In the genomic region with DNA sequence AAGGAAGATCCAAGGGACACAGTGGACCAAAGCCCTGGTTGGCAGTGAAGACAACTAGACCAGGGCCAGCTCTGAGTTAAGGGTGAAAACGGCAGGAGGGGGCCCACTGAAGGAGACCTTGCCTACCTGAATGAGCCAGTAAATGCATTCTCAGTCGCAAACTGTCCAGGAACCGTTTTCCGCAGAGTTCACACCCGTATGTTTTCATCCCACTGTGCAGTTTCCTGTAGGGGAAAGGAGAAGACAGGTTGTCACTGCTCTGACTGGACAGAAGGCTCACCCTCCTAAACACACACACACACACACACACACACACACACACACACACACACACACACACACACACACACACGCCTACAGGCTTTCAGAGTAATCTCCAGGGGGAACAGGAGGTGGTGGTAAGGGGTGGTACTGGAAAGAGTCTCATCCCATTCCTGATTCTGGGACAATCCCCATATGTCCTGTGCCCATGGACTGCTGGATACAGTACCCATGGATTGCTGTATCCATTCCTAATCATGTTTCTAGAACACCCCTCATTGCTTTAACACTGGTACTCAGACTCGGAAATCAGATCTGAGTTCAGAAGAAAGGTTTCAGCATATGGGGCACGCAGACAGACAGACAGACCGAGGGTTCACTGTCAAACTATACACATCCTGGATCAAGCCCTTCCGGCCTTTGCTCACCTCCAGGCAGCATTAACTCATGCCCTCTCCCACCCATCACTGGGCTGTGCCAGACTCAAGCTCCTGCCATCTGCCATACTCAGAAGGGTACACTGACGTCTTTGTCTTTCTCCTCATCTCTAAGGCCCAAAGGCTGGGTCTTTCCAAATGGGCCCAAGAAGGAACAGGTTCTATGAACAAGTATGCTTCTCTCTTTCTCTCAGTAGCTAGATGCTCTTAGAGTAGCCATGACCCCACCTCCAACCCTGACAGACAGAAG, we compare ENCODE assay signal across 18 mouse cellular contexts.
DNase-seq lines count a peak whose midpoint lies in the region; ATAC-seq and TF ChIP-seq lines count a peak whose summit lies in the region.
"Had no signal": no experiment of that assay in that cellular context is flagged by ENCODE, and none has a peak within 500 bp of the region (broad histone marks: within the 10 kb centered on the region; RNA-seq: fewer than 3 reads in every experiment).

No protein-coding gene starts in this region.

- peaks cover 51% of the 10 kb centered on the region for H3K4me1 ChIP-seq in heart, adult 2 months (ENCODE audit: control insufficient read depth, insufficient read depth, low read length)
- H3K4me1 ChIP-seq in heart, embryonic 10.5 days, result peaks cover 23% of the 10 kb centered on the region
- H3K4me1 ChIP-seq in liver, adult 2 months (ENCODE audit: control insufficient read depth, insufficient read depth, low read length), result peaks cover 48% of the 10 kb centered on the region
- H3K4me1 ChIP-seq in brown adipose tissue, adult 24 weeks (ENCODE audit: control insufficient read depth, insufficient read depth, insufficient read length, low read length), result peaks cover 54% of the 10 kb centered on the region

- H3K27ac ChIP-seq in heart, adult 2 months, result peak overlapping the region; percentile 94
- H3K27ac ChIP-seq in heart, embryonic 10.5 days, result no peak overlapping the region
- peak overlapping the region; percentile 98 for H3K27ac ChIP-seq in liver, adult 2 months (replicated peaks; ENCODE audit: insufficient read depth, low read depth, low read length)
- peak overlapping the region; percentile 70 for H3K27ac ChIP-seq in brown adipose tissue, adult 24 weeks (replicated peaks; ENCODE audit: low read depth, low read length)
- H3K27ac ChIP-seq: embryonic facial prominence, embryonic 12.5 days; forebrain, embryonic 12.5 days; hindbrain, embryonic 13.5 days; hindbrain, postnatal 0 days had no signal

- H3K36me3 ChIP-seq in heart, adult 2 months (ENCODE audit: control insufficient read depth, insufficient read depth, low read length), result peaks cover 43% of the 10 kb centered on the region
- H3K36me3 ChIP-seq in heart, embryonic 10.5 days, result no peaks in the 10 kb centered on the region
- peaks cover 8% of the 10 kb centered on the region; the same call in 1 of the 2 replicates for H3K36me3 ChIP-seq in liver, adult 2 months (ENCODE audit: control insufficient read depth, insufficient read depth, low read length)
- H3K36me3 ChIP-seq: embryonic facial prominence, embryonic 12.5 days; forebrain, embryonic 12.5 days; heart, embryonic 12.5 days; hindbrain, embryonic 13.5 days had no signal

- H3K79me2 ChIP-seq in heart, adult 2 months (replicated peaks; ENCODE audit: control insufficient read depth, insufficient read depth, low read length), result 0 out of 2 replicates have a peak, but pooled peaks cover 1% of the 10 kb centered on the region
- H3K79me2 ChIP-seq in liver, adult 2 months (ENCODE audit: control insufficient read depth, insufficient read depth, low read length), result peaks cover 22% of the 10 kb centered on the region; the same call in 1 of the 2 replicates

- H3K9me3 ChIP-seq in heart, embryonic 10.5 days, result no peaks in the 10 kb centered on the region
- H3K9me3 ChIP-seq: embryonic facial prominence, embryonic 12.5 days; forebrain, embryonic 12.5 days; heart, embryonic 12.5 days; hindbrain, embryonic 13.5 days had no signal

- TF ChIP-seq POLR2A in heart, adult 2 months (IDR thresholded peaks at IDR 0.05; ENCODE audit: insufficient read depth, low read depth, low read length), result no peak
- no peak for TF ChIP-seq POLR2A in liver, adult 2 months (IDR thresholded peaks at IDR 0.05; ENCODE audit: extremely low read depth, insufficient read depth, low read length)

- intact Hi-C loops in heart, adult 2 months (cut with DNase I), result no loop called here

- no peak overlapping the region for H3K4me3 ChIP-seq in heart, adult 2 months
- no peak overlapping the region for H3K4me3 ChIP-seq in heart, embryonic 10.5 days
- no peak overlapping the region for H3K4me3 ChIP-seq in liver, adult 2 months (ENCODE audit: insufficient read depth, low read depth, low read length)
- no peak overlapping the region for H3K4me3 ChIP-seq in brown adipose tissue, adult 24 weeks (ENCODE audit: insufficient read depth, low read depth, low read length)
- H3K4me3 ChIP-seq: embryonic facial prominence, embryonic 12.5 days; forebrain, embryonic 12.5 days; heart, embryonic 12.5 days; hindbrain, embryonic 13.5 days had no signal

- H3K9ac ChIP-seq in heart, adult 2 months (ENCODE audit: low read depth, low read length), result no peak overlapping the region
- H3K9ac ChIP-seq in liver, adult 2 months (ENCODE audit: low read depth, low read length), result peak overlapping the region; percentile 13; the same call in 1 of the 2 replicates
- H3K9ac ChIP-seq: embryonic facial prominence, embryonic 12.5 days; forebrain, embryonic 12.5 days; heart, embryonic 12.5 days; hindbrain, embryonic 13.5 days had no signal

- ATAC-seq in megakaryocyte-erythroid progenitor cell, adult 5-6 weeks (replicated peaks; ENCODE audit: low FRiP score, low TSS enrichment, poor library complexity, severe bottlenecking), result no peak
- ATAC-seq: forebrain, embryonic 16.5 days; hindbrain, postnatal 0 days had no signal

- TF ChIP-seq EP300 in heart, adult 2 months (IDR thresholded peaks at IDR 0.05; ENCODE audit: insufficient read depth, low read depth, low read length), result no peak

- H3K27me3 ChIP-seq in heart, adult 2 months (ENCODE audit: control insufficient read depth, insufficient read depth, low read length), result no peaks in the 10 kb centered on the region
- peaks cover 3% of the 10 kb centered on the region; the same call in 1 of the 2 replicates for H3K27me3 ChIP-seq in heart, embryonic 10.5 days (ENCODE audit: insufficient read depth, poor library complexity, severe bottlenecking)
- H3K27me3 ChIP-seq in liver, adult 2 months (ENCODE audit: control insufficient read depth, insufficient read depth, low read length), result no peaks in the 10 kb centered on the region

- DNase-seq in cerebellum, postnatal 14 days, result peak; percentile 47 to 55
- no peak for DNase-seq in cerebellum, postnatal 36 days
- no peak for DNase-seq in heart, adult 2 months
- DNase-seq in heart, embryonic 10.5 days (ENCODE audit: low spot score), result no peak
- no peak for DNase-seq in liver, adult 2 months (ENCODE audit: extremely low read depth, low read depth, low spot score)
- DNase-seq in liver, result no peak
- DNase-seq: adrenal gland, postnatal 10 days; cerebellum, adult 11-12 months; cerebellum, adult 9-11 months; gastrocnemius, postnatal 25 days had no signal

- 73% methylated on average over 11 of the region's 11 CpGs for WGBS in heart, adult 2 months
- 85% methylated on average over 10 of the region's 11 CpGs for WGBS in heart, embryonic 10.5 days
- 92% methylated on average over 11 of the region's 11 CpGs for whole genome bisulfite sequencing in liver, adult 2 months

- TF ChIP-seq CTCF in heart, adult 2 months (IDR thresholded peaks at IDR 0.05), result no peak
- TF ChIP-seq CTCF in liver, adult 2 months (IDR thresholded peaks at IDR 0.05; ENCODE audit: low read depth, low read length), result no peak

Comparison
In these comparisons a context has a peak if more than half of its experiments do, and no peak if none do; other contexts are left out.
1. DNase-seq: peak in cerebellum, postnatal 14 days (2 of 2); none in cerebellum, postnatal 36 days (0 of 2), heart, adult 2 months (0 of 2), heart, embryonic 10.5 days (single experiment), liver, adult 2 months (single experiment) and liver (single experiment).